Mouse (Mus musculus): Measurements from ENCODE around the gene Nek2.

GRCm38 (mm10) chr1:191861247-191861646 is 40.0 kb downstream of the Nek2 start:
- TF ChIP-seq POLR2A (IDR thresholded peaks at IDR 0.05; ENCODE audit: extremely low read depth, insufficient read depth, low read length): no peak
- TF ChIP-seq CTCF (IDR thresholded peaks at IDR 0.05; ENCODE audit: low read depth, low read length): no peak
